Mouse (Mus musculus) frontal cortex, postnatal 36 days (tissue): ENCODE data around the gene Pax6.

Experiments
- DNase-seq, 2 experiments: peaks; one replicate each; pipeline ENCODE4 v3.0.0; 2022; ENCODE audit warnings: low spot score in 2 of 2

Gene Pax6

DNA sequence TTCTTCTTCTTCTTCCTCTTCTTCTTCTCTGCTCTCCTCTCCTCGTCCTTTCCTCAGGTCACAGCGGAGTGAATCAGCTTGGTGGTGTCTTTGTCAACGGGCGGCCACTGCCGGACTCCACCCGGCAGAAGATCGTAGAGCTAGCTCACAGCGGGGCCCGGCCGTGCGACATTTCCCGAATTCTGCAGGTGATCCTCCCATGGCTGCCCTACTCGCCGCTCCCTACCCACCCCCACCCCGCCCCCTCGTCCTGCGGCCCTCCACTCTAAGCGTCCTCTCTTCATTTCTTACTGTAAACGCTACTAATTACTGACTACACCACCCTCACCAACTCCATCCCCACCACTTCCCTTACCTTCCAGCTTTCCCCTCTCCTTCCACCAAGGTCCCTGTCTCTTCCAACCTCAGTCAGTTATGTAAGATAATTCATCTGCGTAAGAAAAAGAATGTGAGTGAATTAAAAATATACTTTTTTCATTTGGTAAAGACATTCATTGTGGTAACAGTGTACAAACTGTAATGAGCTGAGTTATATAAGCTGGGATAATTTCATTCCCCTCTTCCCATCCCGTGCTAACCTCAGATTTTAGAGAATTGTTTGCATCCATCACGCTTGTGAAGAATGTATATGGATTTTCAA, 15.2 kb downstream of the Pax6 start:
- no peak for DNase-seq

GRCm38 (mm10) chr2:105684991-105685650, 16.4 kb downstream of the Pax6 start:
- DNase-seq: no peak

- no peak for DNase-seq
Observed at GRCm38 (mm10) chr2:105685651-105686050, 17.0 kb downstream of the Pax6 start.

DNA sequence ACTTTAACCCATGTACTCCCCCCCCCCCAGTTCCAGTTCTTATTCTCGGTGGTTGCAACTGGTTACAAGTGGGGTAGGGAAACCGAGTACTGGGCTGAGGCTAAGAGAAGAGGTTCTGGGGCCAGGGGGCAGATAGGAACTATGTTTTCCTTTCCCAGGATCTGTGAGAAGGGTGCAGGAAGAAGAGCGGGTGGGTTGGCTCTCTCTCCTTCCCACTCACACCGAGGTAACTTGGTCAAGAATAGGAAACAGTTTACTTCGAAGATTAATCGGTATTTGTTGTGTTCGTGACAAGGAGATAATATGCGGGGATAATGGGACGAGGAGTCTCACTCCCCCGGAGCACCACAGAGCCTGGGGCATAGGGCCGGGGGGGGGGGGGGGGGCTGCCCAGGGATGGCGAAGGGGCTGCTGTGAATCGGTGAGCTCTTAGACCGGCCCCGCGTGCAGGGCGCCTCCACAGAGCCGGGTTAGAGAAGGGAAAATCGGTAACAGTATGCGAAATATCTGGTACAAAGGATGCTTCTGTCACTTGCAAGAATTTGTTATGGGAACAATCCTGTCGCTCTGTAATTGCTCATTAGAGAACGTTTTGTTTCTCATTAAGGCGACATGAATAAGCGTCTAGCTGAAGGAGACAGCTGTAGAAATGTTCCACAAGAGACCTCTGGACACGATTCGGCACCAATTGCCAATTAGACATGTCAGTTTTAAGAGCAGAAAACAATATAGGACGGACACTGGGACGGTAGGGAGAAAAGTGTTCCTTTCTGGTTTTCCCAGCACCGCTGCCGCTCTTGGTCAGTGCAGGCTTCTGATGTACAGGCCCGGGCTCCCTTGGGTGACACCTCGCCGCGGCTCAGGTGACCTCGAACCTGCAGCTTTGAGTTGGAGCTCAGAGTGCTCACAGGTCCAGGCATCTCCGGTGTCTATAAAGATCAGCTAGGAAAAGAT, 17.9 kb downstream of the Pax6 start:
- DNase-seq: no peak

- no peak for DNase-seq
Observed at GRCm38 (mm10) chr2:105687317-105687991, 18.8 kb downstream of the Pax6 start.

- DNase-seq: no peak
Observed at GRCm38 (mm10) chr2:105688011-105688410, 19.3 kb downstream of the Pax6 start.

GRCm38 (mm10) chr2:105688436-105689303, 20.0 kb downstream of the Pax6 start:
- DNase-seq: no peak

- DNase-seq: no peak
Observed at GRCm38 (mm10) chr2:105689304-105689770, 20.6 kb downstream of the Pax6 start.

- DNase-seq: no peak
Observed at GRCm38 (mm10) chr2:105689771-105690639, 21.3 kb downstream of the Pax6 start.

DNA sequence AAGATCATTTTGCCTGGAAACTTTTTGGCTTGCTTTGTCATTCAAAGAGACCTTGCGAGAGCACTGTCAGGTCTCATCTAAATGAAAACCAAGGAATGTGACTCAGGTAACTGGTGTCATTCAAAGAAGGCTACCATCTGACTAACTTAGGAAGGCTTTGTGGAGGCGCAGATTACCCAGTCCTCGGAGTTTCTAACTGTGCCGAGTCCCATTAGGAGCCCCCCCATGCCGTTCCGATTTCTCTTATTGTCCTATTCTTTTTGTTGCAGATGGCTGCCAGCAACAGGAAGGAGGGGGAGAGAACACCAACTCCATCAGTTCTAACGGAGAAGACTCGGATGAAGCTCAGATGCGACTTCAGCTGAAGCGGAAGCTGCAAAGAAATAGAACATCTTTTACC, 22.6 kb downstream of the Pax6 start:
- no peak for DNase-seq

GRCm38 (mm10) chr2:105697741-105698140, 29.0 kb downstream of the Pax6 start:
- no peak for DNase-seq

DNA sequence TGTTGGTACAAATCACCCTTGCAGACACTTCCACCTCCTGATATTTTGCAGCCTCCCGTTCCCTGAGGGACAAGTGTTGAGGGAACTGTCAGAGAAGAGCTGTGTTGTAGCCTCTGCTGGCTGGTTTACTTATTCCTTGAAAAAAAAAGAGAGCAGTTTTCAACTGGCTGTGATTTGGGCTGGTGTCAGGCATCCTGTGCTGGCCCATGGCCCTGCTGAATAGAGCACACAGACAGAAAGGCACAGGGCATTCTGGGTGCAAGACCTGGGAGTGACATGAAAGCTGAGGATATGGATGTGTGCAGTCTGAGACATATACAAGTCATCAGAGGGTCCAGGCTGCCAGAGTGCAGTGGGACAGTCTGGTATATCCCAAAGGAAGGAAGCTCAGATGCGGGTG, 29.9 kb downstream of the Pax6 start:
- no peak for DNase-seq

- DNase-seq: no peak
Observed at GRCm38 (mm10) chr2:105701781-105702180, 33.1 kb downstream of the Pax6 start.

- DNase-seq: no peak
Observed at GRCm38 (mm10) chr2:105702586-105702985, 33.9 kb downstream of the Pax6 start.

- no peak for DNase-seq
Observed at GRCm38 (mm10) chr2:105705320-105705719, 36.6 kb downstream of the Pax6 start.

DNA sequence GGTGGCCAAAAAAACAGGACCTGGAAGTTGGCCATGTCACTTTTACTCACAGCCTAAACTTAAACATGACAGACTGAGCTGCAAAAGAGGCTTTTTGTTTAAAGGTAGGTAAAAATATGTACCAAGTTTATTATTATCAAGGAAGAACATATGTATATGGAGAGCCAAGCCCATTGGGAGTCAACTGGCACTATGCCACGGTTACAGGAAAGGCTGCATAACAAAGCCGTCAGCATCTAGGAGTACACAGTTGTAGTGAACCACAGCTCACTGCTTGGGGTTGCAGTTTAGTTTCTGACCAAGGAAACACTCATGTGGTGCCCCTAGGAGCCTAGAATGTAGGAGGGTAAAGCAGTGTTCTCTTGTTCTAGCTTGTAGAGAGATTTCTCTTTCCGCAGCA, 40.4 kb downstream of the Pax6 start:
- DNase-seq: no peak

- DNase-seq: no peak
Observed at GRCm38 (mm10) chr2:105710511-105710910, 41.8 kb downstream of the Pax6 start.

- DNase-seq: peak in 1 of 2 experiments; percentile 18
Observed at GRCm38 (mm10) chr2:105715409-105716115, 46.9 kb downstream of the Pax6 start.

DNA sequence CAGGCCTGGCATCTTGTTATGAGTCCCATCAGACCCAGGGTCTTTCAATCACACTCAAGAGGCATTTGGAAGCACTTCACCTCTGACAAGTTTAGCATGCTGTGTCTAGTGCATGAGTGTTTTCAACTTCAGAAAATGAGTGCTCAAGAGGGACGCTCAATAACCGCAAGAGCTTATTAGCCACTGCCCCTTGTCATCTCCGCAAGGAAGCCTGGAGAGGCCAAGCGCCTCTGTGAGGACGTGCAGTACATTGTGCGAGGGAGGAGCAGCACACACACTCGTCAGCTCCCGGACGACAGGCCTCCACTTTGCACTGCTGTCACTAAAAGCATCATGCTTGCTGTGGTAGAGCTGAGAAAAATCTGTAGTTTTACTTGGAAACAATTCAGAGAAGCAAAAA, 58.0 kb downstream of the Pax6 start:
- DNase-seq: no peak
